Mouse (Mus musculus): Measurements from ENCODE around the gene St6galnac5. TPM values are rescaled to one million over a fixed set of nuclear protein-coding genes. Genes with fewer than 3 reads are reported as not detected.

The St6galnac5 gene
- polyA plus RNA-seq, 1 experiment from 2014 or later = 0.66 TPM

GRCm38 (mm10) chr3:152944766-152945165 lies 37.3 kb downstream of the St6galnac5 start:
- 86% methylated on average over 3 of the region's 3 CpGs for WGBS

GRCm38 (mm10) chr3:152942985-152943384 lies 39.1 kb downstream of the St6galnac5 start:
- no peaks in the 10 kb centered on the region for H3K9me3 ChIP-seq (replicated peaks; ENCODE audit: low read length)
- ATAC-seq (replicated peaks; ENCODE audit: low FRiP score, low read depth) = no peak
- H3K4me3 ChIP-seq (replicated peaks; ENCODE audit: low read depth, low read length) = no peak overlapping the region
- no peaks in the 10 kb centered on the region for H3K4me1 ChIP-seq (replicated peaks; ENCODE audit: insufficient read depth, low read length)
- no peak overlapping the region for H3K27ac ChIP-seq
- WGBS = 73% methylated on average over 11 of the region's 11 CpGs
- no peak overlapping the region for H3K4me2 ChIP-seq (ENCODE audit: low read length)
- no peak overlapping the region for H3K9ac ChIP-seq (ENCODE audit: low read depth, low read length)
- H3K27me3 ChIP-seq (ENCODE audit: insufficient read depth, low read length) = no peaks in the 10 kb centered on the region
- DNase-seq (ENCODE audit: low spot score) = peak; percentile 45
- no peaks in the 10 kb centered on the region for H3K36me3 ChIP-seq (ENCODE audit: insufficient read depth, low read length)
- TF ChIP-seq CTCF (IDR thresholded peaks at IDR 0.05; ENCODE audit: low read depth) = no peak

More at GRCm38 (mm10) chr3:152944766-152945165, 37.3 kb downstream of the St6galnac5 start:
- no peaks in the 10 kb centered on the region for H3K36me3 ChIP-seq (ENCODE audit: insufficient read depth, low read length)
- no peaks in the 10 kb centered on the region for H3K27me3 ChIP-seq (ENCODE audit: insufficient read depth, low read length)
- H3K9ac ChIP-seq (ENCODE audit: low read depth, low read length) = no peak overlapping the region
- H3K9me3 ChIP-seq (replicated peaks; ENCODE audit: low read length) = no peaks in the 10 kb centered on the region
- TF ChIP-seq CTCF (IDR thresholded peaks at IDR 0.05; ENCODE audit: low read depth) = no peak
- no peak overlapping the region for H3K4me2 ChIP-seq (ENCODE audit: low read length)
- no peak overlapping the region for H3K27ac ChIP-seq
- ATAC-seq (replicated peaks; ENCODE audit: low FRiP score, low read depth) (no peak), DNase-seq (ENCODE audit: low spot score) (no peak)
- no peaks in the 10 kb centered on the region for H3K4me1 ChIP-seq (replicated peaks; ENCODE audit: insufficient read depth, low read length)
- H3K4me3 ChIP-seq (replicated peaks; ENCODE audit: low read depth, low read length) = no peak overlapping the region

GRCm38 (mm10) chr3:152941671-152942070 lies 40.4 kb downstream of the St6galnac5 start:
- no peak overlapping the region for H3K27ac ChIP-seq
- no peak overlapping the region for H3K9ac ChIP-seq (ENCODE audit: low read depth, low read length)
- WGBS = 67% methylated on average over 5 of the region's 5 CpGs
- H3K4me3 ChIP-seq (replicated peaks; ENCODE audit: low read depth, low read length) = no peak overlapping the region
- TF ChIP-seq CTCF (IDR thresholded peaks at IDR 0.05; ENCODE audit: low read depth) = no peak
- H3K9me3 ChIP-seq (replicated peaks; ENCODE audit: low read length) = no peaks in the 10 kb centered on the region
- ATAC-seq (replicated peaks; ENCODE audit: low FRiP score, low read depth) = no peak
- H3K27me3 ChIP-seq (ENCODE audit: insufficient read depth, low read length) = no peaks in the 10 kb centered on the region
- H3K4me1 ChIP-seq (replicated peaks; ENCODE audit: insufficient read depth, low read length) = no peaks in the 10 kb centered on the region
- H3K36me3 ChIP-seq (ENCODE audit: insufficient read depth, low read length) = no peaks in the 10 kb centered on the region
- no peak overlapping the region for H3K4me2 ChIP-seq (ENCODE audit: low read length)
- DNase-seq (ENCODE audit: low spot score) = no peak

GRCm38 (mm10) chr3:152936313-152936712 lies 45.7 kb downstream of the St6galnac5 start:
- ATAC-seq (replicated peaks; ENCODE audit: low FRiP score, low read depth) (no peak), DNase-seq (ENCODE audit: low spot score) (no peak)
- H3K9me3 ChIP-seq (replicated peaks; ENCODE audit: low read length) = no peaks in the 10 kb centered on the region
- H3K27me3 ChIP-seq (ENCODE audit: insufficient read depth, low read length) = no peaks in the 10 kb centered on the region
- TF ChIP-seq CTCF (IDR thresholded peaks at IDR 0.05; ENCODE audit: low read depth) = no peak
- no peak overlapping the region for H3K4me3 ChIP-seq (replicated peaks; ENCODE audit: low read depth, low read length)
- H3K9ac ChIP-seq (ENCODE audit: low read depth, low read length) = no peak overlapping the region
- no peak overlapping the region for H3K4me2 ChIP-seq (ENCODE audit: low read length)
- no peaks in the 10 kb centered on the region for H3K4me1 ChIP-seq (replicated peaks; ENCODE audit: insufficient read depth, low read length)
- WGBS = 93% methylated on average over 3 of the region's 3 CpGs
- no peaks in the 10 kb centered on the region for H3K36me3 ChIP-seq (ENCODE audit: insufficient read depth, low read length)
- H3K27ac ChIP-seq = no peak overlapping the region

- WGBS = 97% methylated on average over 3 of the region's 3 CpGs
Observed at GRCm38 (mm10) chr3:152933737-152934136, 48.3 kb downstream of the St6galnac5 start.

GRCm38 (mm10) chr3:152932544-152932943 lies 49.5 kb downstream of the St6galnac5 start:
- DNase-seq (ENCODE audit: low spot score) = no peak
- Histone ChIP-seq H3K4me3 (replicated peaks; ENCODE audit: low read depth, low read length) (no peak overlapping the region), H3K4me1 (replicated peaks; ENCODE audit: insufficient read depth, low read length) (no peaks in the 10 kb centered on the region; the same call in 1 of the 2 replicates), H3K27ac (no peak overlapping the region), H3K36me3 (ENCODE audit: insufficient read depth, low read length) (no peaks in the 10 kb centered on the region), H3K4me2 (ENCODE audit: low read length) (no peak overlapping the region), H3K9me3 (replicated peaks; ENCODE audit: low read length) (no peaks in the 10 kb centered on the region), H3K9ac (ENCODE audit: low read depth, low read length) (no peak overlapping the region), H3K27me3 (ENCODE audit: insufficient read depth, low read length) (no peaks in the 10 kb centered on the region)
- no peak for ATAC-seq (replicated peaks; ENCODE audit: low FRiP score, low read depth)
- WGBS = 91% methylated on average over 2 of the region's 2 CpGs
- no peak for TF ChIP-seq CTCF (IDR thresholded peaks at IDR 0.05; ENCODE audit: low read depth)

More at GRCm38 (mm10) chr3:152933737-152934136, 48.3 kb downstream of the St6galnac5 start:
- H3K4me3 ChIP-seq (replicated peaks; ENCODE audit: low read depth, low read length) = no peak overlapping the region
- TF ChIP-seq CTCF (IDR thresholded peaks at IDR 0.05; ENCODE audit: low read depth) = no peak
- H3K9me3 ChIP-seq (replicated peaks; ENCODE audit: low read length) = no peaks in the 10 kb centered on the region
- no peak for ATAC-seq (replicated peaks; ENCODE audit: low FRiP score, low read depth)
- H3K27ac ChIP-seq = no peak overlapping the region
- H3K27me3 ChIP-seq (ENCODE audit: insufficient read depth, low read length) = no peaks in the 10 kb centered on the region
- H3K36me3 ChIP-seq (ENCODE audit: insufficient read depth, low read length) = no peaks in the 10 kb centered on the region
- no peak overlapping the region for H3K9ac ChIP-seq (ENCODE audit: low read depth, low read length)
- DNase-seq (ENCODE audit: low spot score) = no peak
- no peak overlapping the region for H3K4me2 ChIP-seq (ENCODE audit: low read length)
- H3K4me1 ChIP-seq (replicated peaks; ENCODE audit: insufficient read depth, low read length) = no peaks in the 10 kb centered on the region; the same call in 1 of the 2 replicates

GRCm38 (mm10) chr3:152932096-152932495 lies 50.0 kb downstream of the St6galnac5 start:
- H3K4me1 ChIP-seq (replicated peaks; ENCODE audit: insufficient read depth, low read length) = no peaks in the 10 kb centered on the region; the same call in 1 of the 2 replicates
- H3K27me3 ChIP-seq (ENCODE audit: insufficient read depth, low read length) = no peaks in the 10 kb centered on the region
- no peak overlapping the region for H3K9ac ChIP-seq (ENCODE audit: low read depth, low read length)
- no peak overlapping the region for H3K27ac ChIP-seq
- H3K4me2 ChIP-seq (ENCODE audit: low read length) = no peak overlapping the region
- TF ChIP-seq CTCF (IDR thresholded peaks at IDR 0.05; ENCODE audit: low read depth) = no peak
- 62% methylated on average over 4 of the region's 4 CpGs for WGBS
- H3K4me3 ChIP-seq (replicated peaks; ENCODE audit: low read depth, low read length) = no peak overlapping the region
- no peaks in the 10 kb centered on the region for H3K36me3 ChIP-seq (ENCODE audit: insufficient read depth, low read length)
- ATAC-seq (replicated peaks; ENCODE audit: low FRiP score, low read depth) (no peak), DNase-seq (ENCODE audit: low spot score) (no peak)
- no peaks in the 10 kb centered on the region for H3K9me3 ChIP-seq (replicated peaks; ENCODE audit: low read length)
